Mouse (Mus musculus) left cerebral cortex, adult 11 months (tissue): ENCODE measurements around the gene Hace1.

Experiments
- DNase-seq: peaks from one replicate; pipeline ENCODE4 v3.0.0; 2022; ENCODE audit warnings: low spot score

The Hace1 gene

DNA sequence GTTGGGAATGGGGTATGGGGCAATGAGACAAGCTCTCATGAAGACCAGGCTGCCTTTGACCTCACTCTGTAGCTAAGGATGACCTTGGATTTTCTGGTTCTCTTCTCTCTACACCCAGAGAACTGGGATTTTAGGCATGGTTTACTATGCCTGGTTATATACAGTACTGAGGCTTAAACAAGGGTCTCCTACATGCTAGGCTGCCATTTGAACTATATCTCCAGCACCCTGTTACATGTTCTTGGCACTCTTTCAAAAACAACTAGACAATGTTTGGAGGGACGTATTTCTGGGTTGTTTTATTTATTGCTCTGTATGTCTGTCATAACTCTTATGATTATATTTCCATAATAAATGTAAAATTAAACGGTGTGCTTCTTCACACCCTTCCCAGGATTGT is 129.2 kb downstream of the Hace1 start:
- no peak for DNase-seq

DNA sequence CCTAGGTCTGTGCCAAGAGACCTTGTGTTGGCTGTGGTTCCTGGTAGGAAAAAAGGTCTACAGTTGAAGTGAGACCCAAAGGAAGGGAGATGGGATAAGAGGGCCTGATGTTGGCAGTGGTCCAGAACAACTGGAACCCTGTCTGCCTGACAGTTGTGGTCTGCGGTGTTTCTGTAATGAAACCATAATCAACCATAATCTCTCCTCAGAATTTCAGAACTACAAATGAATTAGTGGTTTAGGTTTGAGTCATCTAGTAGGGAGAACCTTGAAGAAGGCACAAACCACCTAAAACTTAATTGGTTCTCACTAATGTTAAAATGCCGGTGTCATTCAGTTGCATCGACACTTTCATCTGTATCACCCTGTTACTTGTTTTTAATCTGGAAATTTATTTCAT is 133.2 kb downstream of the Hace1 start:
- DNase-seq: no peak

DNA sequence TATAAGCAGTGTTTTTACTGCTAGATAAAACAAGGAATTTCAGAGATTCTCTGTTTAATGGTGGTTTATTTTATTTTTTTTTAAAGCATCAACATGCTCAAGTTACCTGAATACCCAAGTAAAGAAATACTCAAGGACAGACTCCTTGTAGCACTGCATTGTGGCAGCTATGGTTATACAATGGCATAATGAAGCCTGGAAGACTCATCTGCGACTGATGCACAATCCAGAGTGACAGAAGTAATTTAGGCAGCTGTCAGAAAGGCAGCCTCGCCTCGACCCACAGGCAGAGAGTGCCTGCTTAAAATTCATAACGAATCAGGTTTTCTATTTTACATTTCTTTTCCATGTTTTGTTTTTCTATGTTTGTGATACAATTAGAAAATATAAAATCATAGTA is 133.7 kb downstream of the Hace1 start:
- DNase-seq: no peak
